ENCODE assay signal across 20 mouse cellular contexts in the genomic region with DNA sequence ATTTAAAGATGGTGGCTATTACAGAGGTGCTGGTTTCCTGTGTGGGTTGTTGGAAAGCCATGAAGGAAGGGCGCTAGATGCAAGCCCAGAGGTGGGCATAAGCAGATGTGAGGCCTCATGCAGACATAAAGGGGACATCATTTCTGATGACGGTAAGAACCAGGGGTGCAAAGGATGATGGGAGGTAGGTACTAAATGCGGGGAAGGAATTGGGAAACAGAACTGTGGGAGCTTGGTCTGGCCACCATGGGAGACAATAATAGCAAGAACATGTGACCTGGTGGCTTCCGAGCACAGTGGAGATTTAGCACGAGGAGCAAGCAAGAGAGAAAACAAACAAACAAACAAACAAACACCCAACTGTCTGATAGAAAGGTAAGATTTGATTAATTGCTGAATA.
"Had no signal": no experiment of that assay in that cellular context is flagged by ENCODE, and none has a peak within 500 bp of the region (broad histone marks: within the 10 kb centered on the region; RNA-seq: fewer than 3 reads in every experiment).

No protein-coding gene starts in this region.

- ATAC-seq: liver, postnatal 0 days; lung, postnatal 0 days; midbrain, embryonic 16.5 days had no signal

- H3K36me3 ChIP-seq: lung, embryonic 15.5 days; midbrain, embryonic 10.5 days; midbrain, embryonic 12.5 days; neural tube, embryonic 13.5 days; neural tube, embryonic 15.5 days; stomach, embryonic 15.5 days had no signal

- DNase-seq: liver, postnatal 0 days; lung, adult 2 months; lung, postnatal 14 days; lung, postnatal 36 days; midbrain, embryonic 14.5 days; right cerebral cortex, postnatal 14 days; thymus, adult 2 months; thymus, postnatal 25 days; thymus, postnatal 4 days had no signal

- H3K9me3 ChIP-seq: lung, embryonic 15.5 days; midbrain, embryonic 10.5 days; midbrain, embryonic 12.5 days; neural tube, embryonic 13.5 days; neural tube, embryonic 15.5 days; stomach, embryonic 15.5 days had no signal

- H3K27ac ChIP-seq: lung, embryonic 15.5 days; macrophage; midbrain, embryonic 10.5 days; midbrain, embryonic 12.5 days; neural tube, embryonic 13.5 days; neural tube, embryonic 15.5 days; stomach, embryonic 15.5 days; stomach, postnatal 0 days had no signal

- H3K4me3 ChIP-seq: lung, embryonic 15.5 days; midbrain, embryonic 10.5 days; midbrain, embryonic 12.5 days; myocyte; neural tube, embryonic 13.5 days; neural tube, embryonic 15.5 days; stomach, embryonic 15.5 days had no signal

- H3K27me3 ChIP-seq: lung, embryonic 15.5 days; midbrain, embryonic 12.5 days; neural tube, embryonic 13.5 days; neural tube, embryonic 15.5 days; stomach, embryonic 15.5 days had no signal
